Mouse (Mus musculus) embryonic fibroblast, embryonic 13.5 days (primary cell): ENCODE results near the gene Uggt1.

Experiments
- CTCF ChIP-seq: IDR thresholded peaks from 2 replicates; pipeline ENCODE4 v1.5.1; 2011; ENCODE audit warnings: mild to moderate bottlenecking, control low read depth, low read length, moderate library complexity, borderline replicate concordance; ENCODE audit not compliant: insufficient read depth
- POLR2A ChIP-seq: IDR thresholded peaks from 2 replicates; pipeline ENCODE4 v1.6.1; 2011; ENCODE audit warnings: low read depth, mild to moderate bottlenecking, control low read depth, low read length, moderate library complexity

DNA sequence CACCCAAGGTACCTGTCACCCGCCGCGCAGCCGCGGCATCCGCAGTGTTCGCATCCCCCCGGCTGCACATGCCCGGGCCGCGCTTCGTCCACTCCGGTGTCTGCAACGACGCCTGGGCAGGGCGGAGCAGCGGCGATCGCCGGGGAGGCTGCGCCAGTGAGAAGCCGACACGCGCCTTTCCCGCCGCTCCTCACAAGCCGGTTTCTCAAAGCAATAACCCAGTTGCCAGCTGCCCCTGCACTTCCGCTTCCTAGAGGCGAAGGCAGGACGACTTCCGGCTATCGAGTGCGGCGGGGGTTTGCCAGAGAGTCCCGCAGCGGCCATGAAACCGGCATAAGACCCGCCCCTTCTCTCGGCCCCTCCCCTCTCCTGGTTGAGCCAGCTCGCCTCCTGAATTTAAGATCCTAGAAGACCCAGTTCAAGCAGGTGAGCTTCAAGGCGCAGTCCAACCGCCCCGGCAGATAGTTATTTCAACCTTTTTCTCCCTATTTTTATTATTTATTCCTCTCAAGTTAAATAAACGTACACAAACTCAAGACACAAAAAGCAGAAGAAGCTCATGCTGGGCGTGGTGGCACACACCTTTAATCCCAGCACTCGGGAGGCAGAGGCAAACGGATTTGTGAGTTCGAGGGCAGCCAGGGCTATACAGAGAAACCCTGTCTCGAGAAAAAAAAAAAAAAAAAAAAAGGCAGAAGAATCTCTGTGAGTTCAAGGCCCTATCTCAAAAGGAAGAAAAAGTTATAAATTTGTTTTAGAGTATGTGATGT is at the start of gene Uggt1:
- TF ChIP-seq CTCF (no peak), POLR2A (peak; percentile 78)
